Mouse (Mus musculus): ENCODE results near the gene Arhgap35.
"Not testable (repeated sequence)": the region's sequence is repeated elsewhere in the genome, so short reads cannot be mapped to it uniquely, and the experiment has no call there.

The Arhgap35 gene

GRCm38 (mm10) chr7:16606808-16607207 lies 8.0 kb downstream of the Arhgap35 start:
- not testable (repeated sequence) for DNase-seq (ENCODE audit: low read depth, low spot score)

GRCm38 (mm10) chr7:16604141-16604540 lies 10.7 kb downstream of the Arhgap35 start:
- DNase-seq (ENCODE audit: low read depth, low spot score): no peak

- DNase-seq (ENCODE audit: low read depth, low spot score): no peak
These were observed 13.1 kb downstream of the Arhgap35 start for GRCm38 (mm10) chr7:16601683-16602102.

- DNase-seq (ENCODE audit: low read depth, low spot score): no peak
These were observed 15.8 kb downstream of the Arhgap35 start for GRCm38 (mm10) chr7:16599006-16599405.

- DNase-seq (ENCODE audit: low read depth, low spot score): no peak
These were observed 23.5 kb downstream of the Arhgap35 start for GRCm38 (mm10) chr7:16591292-16591691.

GRCm38 (mm10) chr7:16587649-16588048 lies 27.1 kb downstream of the Arhgap35 start:
- peak; percentile 49 for DNase-seq (ENCODE audit: low read depth, low spot score)

GRCm38 (mm10) chr7:16584384-16584783 lies 30.4 kb downstream of the Arhgap35 start:
- DNase-seq (ENCODE audit: low read depth, low spot score): peak; percentile 83

GRCm38 (mm10) chr7:16583775-16584174 lies 31.0 kb downstream of the Arhgap35 start:
- no peak for DNase-seq (ENCODE audit: low read depth, low spot score)

- no peak for DNase-seq (ENCODE audit: low read depth, low spot score)
These were observed 32.5 kb downstream of the Arhgap35 start for GRCm38 (mm10) chr7:16582299-16582698.

- no peak for DNase-seq (ENCODE audit: low read depth, low spot score)
These were observed 33.3 kb downstream of the Arhgap35 start for GRCm38 (mm10) chr7:16581276-16582100.

GRCm38 (mm10) chr7:16576719-16577118 lies 38.1 kb downstream of the Arhgap35 start:
- no peak for DNase-seq (ENCODE audit: low read depth, low spot score)

- DNase-seq (ENCODE audit: low read depth, low spot score): no peak
These were observed 43.6 kb downstream of the Arhgap35 start for GRCm38 (mm10) chr7:16571191-16571590.

- DNase-seq (ENCODE audit: low read depth, low spot score): peak; percentile 48
These were observed 44.1 kb downstream of the Arhgap35 start for GRCm38 (mm10) chr7:16570737-16571136.

GRCm38 (mm10) chr7:16564491-16564890 lies 50.3 kb downstream of the Arhgap35 start:
- no peak for DNase-seq (ENCODE audit: low read depth, low spot score)

GRCm38 (mm10) chr7:16557783-16558538 lies 56.8 kb downstream of the Arhgap35 start:
- no peak for DNase-seq (ENCODE audit: low read depth, low spot score)

- DNase-seq (ENCODE audit: low read depth, low spot score): peak; percentile 42
These were observed 57.5 kb downstream of the Arhgap35 start for GRCm38 (mm10) chr7:16557251-16557650.

- DNase-seq (ENCODE audit: low read depth, low spot score): no peak
These were observed 60.6 kb downstream of the Arhgap35 start for GRCm38 (mm10) chr7:16554215-16554614.

- DNase-seq (ENCODE audit: low read depth, low spot score): no peak
These were observed 63.2 kb downstream of the Arhgap35 start for GRCm38 (mm10) chr7:16551581-16551980.

GRCm38 (mm10) chr7:16549299-16549698 lies 65.5 kb downstream of the Arhgap35 start:
- no peak for DNase-seq (ENCODE audit: low read depth, low spot score)

GRCm38 (mm10) chr7:16544770-16545169 lies 70.0 kb downstream of the Arhgap35 start:
- no peak for DNase-seq (ENCODE audit: low read depth, low spot score)

GRCm38 (mm10) chr7:16537220-16537903 lies 77.4 kb downstream of the Arhgap35 start:
- no peak for DNase-seq (ENCODE audit: low read depth, low spot score)

GRCm38 (mm10) chr7:16525995-16526394 lies 88.8 kb downstream of the Arhgap35 start:
- DNase-seq (ENCODE audit: low read depth, low spot score): no peak
